Mouse (Mus musculus): ENCODE data around the gene Adarb1. TPM values are rescaled to one million over a fixed set of nuclear protein-coding genes. Genes with fewer than 3 reads are reported as not detected.

Adarb1 gene
- polyA plus RNA-seq (2014; fragmentation: Nextera tagmentation; extraction: Ambion mirVana), result 5.2 and 6.3 TPM in 2 replicates

DNA sequence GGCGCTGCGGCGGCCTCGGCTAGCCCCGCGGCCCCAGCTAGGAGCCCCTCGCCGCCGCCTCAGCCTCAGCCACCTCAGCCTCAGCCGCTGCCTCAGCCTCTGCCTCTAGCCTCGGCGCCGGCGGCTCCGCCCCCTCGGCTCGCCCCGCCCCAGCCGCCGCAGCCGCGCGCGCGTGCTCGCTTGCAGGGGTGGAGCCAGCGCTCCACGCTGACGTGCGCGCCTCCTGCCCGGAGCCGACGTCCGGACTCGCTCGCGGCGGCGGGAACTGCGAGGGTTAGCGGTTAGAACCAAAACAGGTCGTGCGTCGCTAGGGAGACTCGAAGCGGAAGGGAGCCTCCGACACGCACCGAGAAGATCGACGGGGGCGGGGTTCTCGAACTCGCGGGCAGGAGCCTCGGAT is at the start of gene Adarb1:
TSS of gene Adarb1 (minus strand) at position 133 of the 400 bp plus-strand sequence.
- Histone ChIP-seq H3K27me3 (ENCODE audit: control insufficient read depth, insufficient read depth, low read length) (peaks cover 9% of the 10 kb centered on the region; the same call in 1 of the 2 replicates), H3K4me2 (replicated peaks; ENCODE audit: low read depth, low read length) (peak within 1 kb of the TSS; percentile 96), H3K9me3 (ENCODE audit: control insufficient read depth, low read length) (no peaks in the 10 kb centered on the region), H3K9ac (ENCODE audit: low read depth, low read length) (peak within 1 kb of the TSS; percentile 72), H3K4me1 (replicated peaks; ENCODE audit: control insufficient read depth, insufficient read depth, low read length) (peaks cover 5% of the 10 kb centered on the region), H3K27ac (ENCODE audit: low read depth, low read length) (peak within 1 kb of the TSS; percentile 47; the same call in 1 of the 2 replicates), H3K4me3 (ENCODE audit: low read depth, low read length) (peak within 1 kb of the TSS; percentile 81), H3K36me3 (ENCODE audit: control insufficient read depth, insufficient read depth, low read length) (no peaks in the 10 kb centered on the region)
- WGBS, result under 1% methylated on average over 48 of the region's 57 CpGs
- DNase-seq (ENCODE audit: low spot score), result peak; percentile 95
- peak; percentile 94 for ATAC-seq (ENCODE audit: low FRiP score)

DNA sequence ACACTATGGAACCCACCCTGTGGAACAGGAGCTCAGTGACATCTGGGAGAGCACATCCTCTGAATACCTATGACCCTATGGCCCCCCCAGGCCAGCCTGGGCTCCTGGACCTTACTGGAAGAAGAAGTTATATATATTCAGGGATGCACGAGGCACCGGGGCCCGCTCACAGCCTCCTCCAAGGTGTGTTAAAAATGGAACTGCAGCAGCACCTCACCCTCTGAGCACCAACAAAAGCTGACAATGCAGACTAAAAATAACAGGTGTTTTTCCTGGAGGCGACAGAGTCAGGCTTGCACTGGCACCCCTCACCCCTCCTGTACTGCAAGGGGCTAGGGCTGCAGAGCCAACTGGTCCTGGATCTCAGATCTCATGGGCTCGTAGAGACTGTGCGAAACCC is 49.3 kb upstream of the Adarb1 start:
- WGBS, result 90% methylated on average over 6 of the region's 6 CpGs
- no peak for ATAC-seq (ENCODE audit: low FRiP score)
- DNase-seq (ENCODE audit: low spot score), result no peak

GRCm38 (mm10) chr10:77465902-77466301 is 47.8 kb upstream of the Adarb1 start:
- Histone ChIP-seq H3K4me2 (replicated peaks; ENCODE audit: low read depth, low read length) (no peak overlapping the region), H3K4me1 (replicated peaks; ENCODE audit: control insufficient read depth, insufficient read depth, low read length) (no peaks in the 10 kb centered on the region), H3K4me3 (ENCODE audit: low read depth, low read length) (no peak overlapping the region), H3K27me3 (ENCODE audit: control insufficient read depth, insufficient read depth, low read length) (no peaks in the 10 kb centered on the region), H3K36me3 (ENCODE audit: control insufficient read depth, insufficient read depth, low read length) (no peaks in the 10 kb centered on the region), H3K9ac (ENCODE audit: low read depth, low read length) (no peak overlapping the region), H3K27ac (ENCODE audit: low read depth, low read length) (no peak overlapping the region), H3K9me3 (ENCODE audit: control insufficient read depth, low read length) (no peaks in the 10 kb centered on the region)
- no peak for ATAC-seq (ENCODE audit: low FRiP score)
- 95% methylated on average over 5 of the region's 5 CpGs for WGBS
- no peak for DNase-seq (ENCODE audit: low spot score)

More for the DNA sequence above, 49.3 kb upstream of the Adarb1 start:
- Histone ChIP-seq H3K4me1 (replicated peaks; ENCODE audit: control insufficient read depth, insufficient read depth, low read length) (no peaks in the 10 kb centered on the region), H3K27ac (ENCODE audit: low read depth, low read length) (no peak overlapping the region), H3K27me3 (ENCODE audit: control insufficient read depth, insufficient read depth, low read length) (no peaks in the 10 kb centered on the region), H3K4me2 (replicated peaks; ENCODE audit: low read depth, low read length) (no peak overlapping the region), H3K4me3 (ENCODE audit: low read depth, low read length) (no peak overlapping the region), H3K36me3 (ENCODE audit: control insufficient read depth, insufficient read depth, low read length) (no peaks in the 10 kb centered on the region), H3K9ac (ENCODE audit: low read depth, low read length) (no peak overlapping the region), H3K9me3 (ENCODE audit: control insufficient read depth, low read length) (no peaks in the 10 kb centered on the region)

- DNase-seq (ENCODE audit: low spot score), result no peak
- Histone ChIP-seq H3K27ac (ENCODE audit: low read depth, low read length) (no peak overlapping the region), H3K9me3 (ENCODE audit: control insufficient read depth, low read length) (no peaks in the 10 kb centered on the region), H3K36me3 (ENCODE audit: control insufficient read depth, insufficient read depth, low read length) (no peaks in the 10 kb centered on the region), H3K4me1 (replicated peaks; ENCODE audit: control insufficient read depth, insufficient read depth, low read length) (no peaks in the 10 kb centered on the region), H3K4me3 (ENCODE audit: low read depth, low read length) (no peak overlapping the region), H3K4me2 (replicated peaks; ENCODE audit: low read depth, low read length) (no peak overlapping the region), H3K9ac (ENCODE audit: low read depth, low read length) (no peak overlapping the region), H3K27me3 (ENCODE audit: control insufficient read depth, insufficient read depth, low read length) (no peaks in the 10 kb centered on the region)
- WGBS, result 79% methylated on average over 10 of the region's 10 CpGs
- no peak for ATAC-seq (ENCODE audit: low FRiP score)
Measured at GRCm38 (mm10) chr10:77464181-77464936, 46.3 kb upstream of the Adarb1 start.

- no peaks in the 10 kb centered on the region for H3K9me3 ChIP-seq (ENCODE audit: control insufficient read depth, low read length)
- H3K36me3 ChIP-seq (ENCODE audit: control insufficient read depth, insufficient read depth, low read length), result no peaks in the 10 kb centered on the region
- H3K4me3 ChIP-seq (ENCODE audit: low read depth, low read length), result no peak overlapping the region
- no peak for ATAC-seq (ENCODE audit: low FRiP score)
- no peak for DNase-seq (ENCODE audit: low spot score)
- no peak overlapping the region for H3K4me2 ChIP-seq (replicated peaks; ENCODE audit: low read depth, low read length)
- no peak overlapping the region for H3K27ac ChIP-seq (ENCODE audit: low read depth, low read length)
- H3K4me1 ChIP-seq (replicated peaks; ENCODE audit: control insufficient read depth, insufficient read depth, low read length), result no peaks in the 10 kb centered on the region
- H3K27me3 ChIP-seq (ENCODE audit: control insufficient read depth, insufficient read depth, low read length), result no peaks in the 10 kb centered on the region
- no peak overlapping the region for H3K9ac ChIP-seq (ENCODE audit: low read depth, low read length)
- WGBS, result 91% methylated on average over 8 of the region's 8 CpGs
Measured at GRCm38 (mm10) chr10:77461161-77461560, 43.1 kb upstream of the Adarb1 start.

GRCm38 (mm10) chr10:77457701-77458100 is 39.6 kb upstream of the Adarb1 start:
- Histone ChIP-seq H3K9me3 (ENCODE audit: control insufficient read depth, low read length) (no peaks in the 10 kb centered on the region), H3K9ac (ENCODE audit: low read depth, low read length) (no peak overlapping the region), H3K27me3 (ENCODE audit: control insufficient read depth, insufficient read depth, low read length) (no peaks in the 10 kb centered on the region), H3K27ac (ENCODE audit: low read depth, low read length) (no peak overlapping the region), H3K4me3 (ENCODE audit: low read depth, low read length) (no peak overlapping the region), H3K36me3 (ENCODE audit: control insufficient read depth, insufficient read depth, low read length) (no peaks in the 10 kb centered on the region), H3K4me1 (replicated peaks; ENCODE audit: control insufficient read depth, insufficient read depth, low read length) (no peaks in the 10 kb centered on the region), H3K4me2 (replicated peaks; ENCODE audit: low read depth, low read length) (no peak overlapping the region)
- DNase-seq (ENCODE audit: low spot score), result no peak
- ATAC-seq (ENCODE audit: low FRiP score), result no peak
- WGBS, result 81% methylated on average over 3 of the region's 3 CpGs

GRCm38 (mm10) chr10:77456507-77456906 is 38.4 kb upstream of the Adarb1 start:
- no peak overlapping the region for H3K4me2 ChIP-seq (replicated peaks; ENCODE audit: low read depth, low read length)
- H3K27me3 ChIP-seq (ENCODE audit: control insufficient read depth, insufficient read depth, low read length), result no peaks in the 10 kb centered on the region
- DNase-seq (ENCODE audit: low spot score) (no peak), ATAC-seq (ENCODE audit: low FRiP score) (no peak)
- H3K9ac ChIP-seq (ENCODE audit: low read depth, low read length), result no peak overlapping the region
- 66% methylated on average over 7 of the region's 7 CpGs for WGBS
- H3K4me1 ChIP-seq (replicated peaks; ENCODE audit: control insufficient read depth, insufficient read depth, low read length), result no peaks in the 10 kb centered on the region
- H3K27ac ChIP-seq (ENCODE audit: low read depth, low read length), result no peak overlapping the region
- H3K4me3 ChIP-seq (ENCODE audit: low read depth, low read length), result no peak overlapping the region
- H3K36me3 ChIP-seq (ENCODE audit: control insufficient read depth, insufficient read depth, low read length), result no peaks in the 10 kb centered on the region
- H3K9me3 ChIP-seq (ENCODE audit: control insufficient read depth, low read length), result no peaks in the 10 kb centered on the region

- Histone ChIP-seq H3K4me1 (replicated peaks; ENCODE audit: control insufficient read depth, insufficient read depth, low read length) (no peaks in the 10 kb centered on the region), H3K4me2 (replicated peaks; ENCODE audit: low read depth, low read length) (no peak overlapping the region), H3K27ac (ENCODE audit: low read depth, low read length) (no peak overlapping the region), H3K9ac (ENCODE audit: low read depth, low read length) (no peak overlapping the region), H3K27me3 (ENCODE audit: control insufficient read depth, insufficient read depth, low read length) (no peaks in the 10 kb centered on the region), H3K4me3 (ENCODE audit: low read depth, low read length) (no peak overlapping the region), H3K9me3 (ENCODE audit: control insufficient read depth, low read length) (no peaks in the 10 kb centered on the region), H3K36me3 (ENCODE audit: control insufficient read depth, insufficient read depth, low read length) (no peaks in the 10 kb centered on the region)
- WGBS, result 84% methylated on average over 14 of the region's 14 CpGs
- ATAC-seq (ENCODE audit: low FRiP score) (no peak), DNase-seq (ENCODE audit: low spot score) (no peak)
Measured at GRCm38 (mm10) chr10:77455251-77456010, 37.4 kb upstream of the Adarb1 start.

All from hindbrain, embryonic 11.5 days (tissue).